Mouse (Mus musculus): Measurements from ENCODE around the gene Fancc.

DNA sequence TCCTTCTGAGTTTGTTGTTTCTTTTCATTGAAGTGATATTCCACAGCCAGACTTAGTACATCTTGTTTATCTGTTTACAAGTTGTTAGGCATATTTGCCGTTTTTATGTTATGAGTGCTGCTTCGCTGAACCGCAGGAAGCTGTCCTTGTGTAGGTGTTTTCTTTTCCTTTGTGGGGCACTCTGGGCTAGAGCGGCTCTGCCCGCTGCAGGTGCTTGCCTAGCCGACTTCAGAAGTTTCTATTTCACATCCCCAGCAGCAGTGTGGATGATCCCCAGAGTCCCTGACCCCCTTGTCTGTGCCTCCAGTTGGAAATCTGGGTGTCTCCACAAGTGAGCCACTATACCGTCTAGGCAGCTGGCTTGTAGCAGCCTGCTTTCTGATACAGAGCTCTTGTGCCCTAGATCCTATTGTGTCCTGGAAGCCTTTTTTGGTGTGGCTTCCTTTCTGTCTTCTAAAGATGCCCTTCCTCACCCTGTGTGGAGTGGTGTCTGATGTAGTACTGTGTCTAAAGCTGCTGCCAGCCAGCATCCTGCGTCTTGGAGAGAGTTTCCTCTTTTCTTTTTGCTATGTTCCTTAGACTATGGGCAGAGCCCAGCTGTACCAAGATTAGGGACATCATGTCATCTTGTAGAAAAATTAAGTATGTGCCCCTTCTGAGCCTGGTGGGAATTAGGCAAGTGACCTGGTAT, 247.2 kb downstream of the Fancc start:
- no peak for TF ChIP-seq POLR2A (IDR thresholded peaks at IDR 0.05; ENCODE audit: low read depth, low read length)
- no peak for TF ChIP-seq CTCF (conservative IDR thresholded peaks at IDR 0.05; ENCODE audit: insufficient read depth, insufficient read length, low read depth, low read length)

All from kidney, adult 2 months (tissue).